Mouse (Mus musculus): ENCODE measurements around the gene Fads2.

Fads2 gene

GRCm38 (mm10) chr19:10046983-10047382, 54.6 kb downstream of the Fads2 start:
- Histone ChIP-seq H3K9me3 (ENCODE audit: low read length) (no peaks in the 10 kb centered on the region), H3K36me3 (ENCODE audit: insufficient read depth, low read length) (no peaks in the 10 kb centered on the region), H3K27me3 (ENCODE audit: insufficient read depth, low read length) (peaks cover 70% of the 10 kb centered on the region), H3K4me1 (replicated peaks; ENCODE audit: low read depth, low read length) (peaks cover 14% of the 10 kb centered on the region), H3K4me3 (replicated peaks; ENCODE audit: low read length) (no peak overlapping the region)
- TF ChIP-seq POU5F1 (IDR thresholded peaks at IDR 0.05; ENCODE audit: borderline replicate concordance, low read length), result no peak
- TF ChIP-seq NANOG (IDR thresholded peaks at IDR 0.05; ENCODE audit: borderline replicate concordance, low read length), result no peak
- TF ChIP-seq CTCF (conservative IDR thresholded peaks at IDR 0.05; ENCODE audit: low read length), result no peak

- Histone ChIP-seq H3K9me3 (ENCODE audit: low read length) (no peaks in the 10 kb centered on the region), H3K27me3 (ENCODE audit: insufficient read depth, low read length) (peaks cover 74% of the 10 kb centered on the region)
- TF ChIP-seq CTCF (conservative IDR thresholded peaks at IDR 0.05; ENCODE audit: low read length) (no peak), POU5F1 (IDR thresholded peaks at IDR 0.05; ENCODE audit: borderline replicate concordance, low read length) (no peak), NANOG (IDR thresholded peaks at IDR 0.05; ENCODE audit: borderline replicate concordance, low read length) (no peak)
Measured at GRCm38 (mm10) chr19:10046346-10046745, 55.2 kb downstream of the Fads2 start.

GRCm38 (mm10) chr19:10045707-10046106, 55.8 kb downstream of the Fads2 start:
- H3K4me3 ChIP-seq (replicated peaks; ENCODE audit: low read length), result no peak overlapping the region
- TF ChIP-seq NANOG (IDR thresholded peaks at IDR 0.05; ENCODE audit: borderline replicate concordance, low read length) (no peak), CTCF (conservative IDR thresholded peaks at IDR 0.05; ENCODE audit: low read length) (no peak)
- no peaks in the 10 kb centered on the region for H3K9me3 ChIP-seq (ENCODE audit: low read length)
- H3K36me3 ChIP-seq (ENCODE audit: insufficient read depth, low read length), result no peaks in the 10 kb centered on the region
- peaks cover 77% of the 10 kb centered on the region for H3K27me3 ChIP-seq (ENCODE audit: insufficient read depth, low read length)
- H3K4me1 ChIP-seq (replicated peaks; ENCODE audit: low read depth, low read length), result peaks cover 21% of the 10 kb centered on the region

More at GRCm38 (mm10) chr19:10046346-10046745, 55.2 kb downstream of the Fads2 start:
- Histone ChIP-seq H3K36me3 (ENCODE audit: insufficient read depth, low read length) (no peaks in the 10 kb centered on the region), H3K4me3 (replicated peaks; ENCODE audit: low read length) (no peak overlapping the region), H3K4me1 (replicated peaks; ENCODE audit: low read depth, low read length) (peaks cover 18% of the 10 kb centered on the region)

GRCm38 (mm10) chr19:10043643-10044042, 57.9 kb downstream of the Fads2 start:
- Histone ChIP-seq H3K9me3 (ENCODE audit: low read length) (no peaks in the 10 kb centered on the region), H3K36me3 (ENCODE audit: insufficient read depth, low read length) (no peaks in the 10 kb centered on the region), H3K4me1 (replicated peaks; ENCODE audit: low read depth, low read length) (peaks cover 22% of the 10 kb centered on the region), H3K27me3 (ENCODE audit: insufficient read depth, low read length) (peaks cover 91% of the 10 kb centered on the region), H3K4me3 (replicated peaks; ENCODE audit: low read length) (no peak overlapping the region)
- TF ChIP-seq CTCF (conservative IDR thresholded peaks at IDR 0.05; ENCODE audit: low read length) (no peak), NANOG (IDR thresholded peaks at IDR 0.05; ENCODE audit: borderline replicate concordance, low read length) (no peak), POU5F1 (IDR thresholded peaks at IDR 0.05; ENCODE audit: borderline replicate concordance, low read length) (no peak)

GRCm38 (mm10) chr19:10042816-10043215, 58.7 kb downstream of the Fads2 start:
- peaks cover 22% of the 10 kb centered on the region for H3K4me1 ChIP-seq (replicated peaks; ENCODE audit: low read depth, low read length)
- H3K9me3 ChIP-seq (ENCODE audit: low read length), result no peaks in the 10 kb centered on the region
- TF ChIP-seq POU5F1 (IDR thresholded peaks at IDR 0.05; ENCODE audit: borderline replicate concordance, low read length), result no peak
- TF ChIP-seq NANOG (IDR thresholded peaks at IDR 0.05; ENCODE audit: borderline replicate concordance, low read length), result no peak
- no peak for TF ChIP-seq CTCF (conservative IDR thresholded peaks at IDR 0.05; ENCODE audit: low read length)
- H3K4me3 ChIP-seq (replicated peaks; ENCODE audit: low read length), result no peak overlapping the region
- no peaks in the 10 kb centered on the region for H3K36me3 ChIP-seq (ENCODE audit: insufficient read depth, low read length)
- peaks cover 91% of the 10 kb centered on the region for H3K27me3 ChIP-seq (ENCODE audit: insufficient read depth, low read length)

GRCm38 (mm10) chr19:10042232-10042631, 59.3 kb downstream of the Fads2 start:
- H3K9me3 ChIP-seq (ENCODE audit: low read length), result no peaks in the 10 kb centered on the region
- TF ChIP-seq POU5F1 (IDR thresholded peaks at IDR 0.05; ENCODE audit: borderline replicate concordance, low read length), result no peak
- no peak for TF ChIP-seq NANOG (IDR thresholded peaks at IDR 0.05; ENCODE audit: borderline replicate concordance, low read length)
- TF ChIP-seq CTCF (conservative IDR thresholded peaks at IDR 0.05; ENCODE audit: low read length), result no peak
- H3K4me3 ChIP-seq (replicated peaks; ENCODE audit: low read length), result peak overlapping the region; percentile 80
- H3K4me1 ChIP-seq (replicated peaks; ENCODE audit: low read depth, low read length), result peaks cover 22% of the 10 kb centered on the region
- no peaks in the 10 kb centered on the region for H3K36me3 ChIP-seq (ENCODE audit: insufficient read depth, low read length)
- peaks cover 88% of the 10 kb centered on the region for H3K27me3 ChIP-seq (ENCODE audit: insufficient read depth, low read length)

GRCm38 (mm10) chr19:10041388-10042148, 60.0 kb downstream of the Fads2 start, which contains the start of gene Fads3:
Gene Fads3, plus strand, starts transcription at chr19:10041569.
- TF ChIP-seq POU5F1 (IDR thresholded peaks at IDR 0.05; ENCODE audit: borderline replicate concordance, low read length), result no peak
- no peak for TF ChIP-seq CTCF (conservative IDR thresholded peaks at IDR 0.05; ENCODE audit: low read length)
- no peak for TF ChIP-seq NANOG (IDR thresholded peaks at IDR 0.05; ENCODE audit: borderline replicate concordance, low read length)
- Histone ChIP-seq H3K4me3 (replicated peaks; ENCODE audit: low read length) (peak within 1 kb of the TSS; percentile 80), H3K9me3 (ENCODE audit: low read length) (no peaks in the 10 kb centered on the region), H3K36me3 (ENCODE audit: insufficient read depth, low read length) (no peaks in the 10 kb centered on the region), H3K27me3 (ENCODE audit: insufficient read depth, low read length) (peaks cover 82% of the 10 kb centered on the region), H3K4me1 (replicated peaks; ENCODE audit: low read depth, low read length) (peaks cover 22% of the 10 kb centered on the region)

GRCm38 (mm10) chr19:10040866-10041387, 60.6 kb downstream of the Fads2 start:
- Histone ChIP-seq H3K36me3 (ENCODE audit: insufficient read depth, low read length) (no peaks in the 10 kb centered on the region), H3K27me3 (ENCODE audit: insufficient read depth, low read length) (peaks cover 75% of the 10 kb centered on the region), H3K4me3 (replicated peaks; ENCODE audit: low read length) (peak overlapping the region; percentile 80), H3K4me1 (replicated peaks; ENCODE audit: low read depth, low read length) (peaks cover 22% of the 10 kb centered on the region), H3K9me3 (ENCODE audit: low read length) (no peaks in the 10 kb centered on the region)
- TF ChIP-seq NANOG (IDR thresholded peaks at IDR 0.05; ENCODE audit: borderline replicate concordance, low read length) (no peak), POU5F1 (IDR thresholded peaks at IDR 0.05; ENCODE audit: borderline replicate concordance, low read length) (no peak), CTCF (conservative IDR thresholded peaks at IDR 0.05; ENCODE audit: low read length) (no peak)
